Mouse (Mus musculus) brain, embryonic 14.5 days (tissue): Measurements from ENCODE around the gene Fgfr4.

Experiments used
- CTCF ChIP-seq: fragments of 200-500 bp; IDR thresholded peaks from 2 replicates; pipeline ENCODE4 v1.5.1; 2012; ENCODE audit warnings: inconsistent platforms, mild to moderate bottlenecking, moderate library complexity, borderline replicate concordance; ENCODE audit not compliant: insufficient read depth, insufficient read length; ENCODE audit errors: extremely low read depth
- POLR2A ChIP-seq: fragments of 200-500 bp; IDR thresholded peaks from 2 replicates; pipeline ENCODE4 v1.6.1; 2012; ENCODE audit warnings: mild to moderate bottlenecking, inconsistent platforms, borderline replicate concordance; ENCODE audit not compliant: poor library complexity, insufficient read depth, insufficient read length, severe bottlenecking; ENCODE audit errors: extremely low read depth

GRCm38 (mm10) chr13:55103351-55103750 lies 49.1 kb upstream of the Fgfr4 start:
- TF ChIP-seq CTCF (no peak), POLR2A (no peak)
